Mouse (Mus musculus): ENCODE measurements around the gene 9030025P20Rik.
"Not testable (repeated sequence)": the region's sequence is repeated elsewhere in the genome, so short reads cannot be mapped to it uniquely, and the experiment has no call there.

The 9030025P20Rik gene

DNA sequence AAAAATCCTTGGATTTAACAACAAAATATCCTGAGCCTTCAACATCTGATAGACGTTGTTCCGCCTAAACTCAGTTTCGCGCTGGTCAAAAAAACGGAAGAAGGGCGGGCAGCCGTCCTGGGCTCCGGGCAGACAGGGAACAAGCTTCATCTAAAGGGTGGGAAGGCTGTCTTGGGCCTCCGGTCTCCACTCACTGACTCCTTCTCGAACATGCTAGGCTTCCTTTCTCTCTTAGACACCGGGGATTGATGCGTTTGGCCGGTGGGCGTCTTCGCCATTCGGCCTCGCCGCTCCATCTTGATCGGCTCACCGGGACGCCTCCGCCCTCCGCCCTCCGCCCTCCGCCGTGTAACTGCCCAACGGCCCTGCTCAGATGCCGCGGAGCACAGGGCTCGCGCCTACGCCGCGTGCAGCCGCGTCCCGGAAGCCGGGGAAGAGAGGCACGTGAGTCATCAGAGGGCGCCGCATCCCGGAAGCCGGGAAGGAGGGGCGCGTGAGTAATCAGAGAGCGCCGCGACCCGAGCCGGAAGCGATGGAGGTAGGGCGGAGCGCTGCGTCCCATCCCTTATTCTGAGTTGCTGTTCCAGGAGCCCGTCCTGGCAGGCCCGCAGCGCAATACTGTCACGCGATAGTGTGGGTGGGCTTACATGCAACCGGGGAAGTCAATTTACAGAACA lies at the start of gene 9030025P20Rik, which contains the start of gene Gm3417:
Gene 9030025P20Rik (plus strand): TSS at position 107 of the 677 bp plus-strand sequence.
Gene Gm3417 (minus strand): TSS at position 429 of the 677 bp plus-strand sequence.
- DNase-seq, result not testable (repeated sequence)

DNA sequence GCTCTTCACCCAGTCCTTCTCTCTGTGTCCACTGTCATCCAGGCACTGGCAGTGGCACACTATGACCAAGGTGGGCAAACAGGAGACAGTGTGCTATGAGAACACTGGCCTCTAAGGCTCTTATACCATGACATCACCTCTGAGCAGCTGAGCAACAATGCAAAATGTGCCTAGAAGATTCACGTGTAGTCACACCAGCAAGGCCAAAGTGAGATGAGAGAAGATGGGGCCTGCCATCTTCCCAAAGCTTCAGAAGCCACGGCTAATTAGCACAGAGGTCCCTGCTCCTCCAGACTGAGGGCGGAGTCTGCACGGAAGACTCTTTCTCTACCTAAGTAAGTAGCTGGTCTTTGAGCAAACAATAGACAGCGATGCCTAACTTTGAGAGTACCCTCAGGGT lies 49.6 kb upstream of the 9030025P20Rik start:
- no peak for DNase-seq

DNA sequence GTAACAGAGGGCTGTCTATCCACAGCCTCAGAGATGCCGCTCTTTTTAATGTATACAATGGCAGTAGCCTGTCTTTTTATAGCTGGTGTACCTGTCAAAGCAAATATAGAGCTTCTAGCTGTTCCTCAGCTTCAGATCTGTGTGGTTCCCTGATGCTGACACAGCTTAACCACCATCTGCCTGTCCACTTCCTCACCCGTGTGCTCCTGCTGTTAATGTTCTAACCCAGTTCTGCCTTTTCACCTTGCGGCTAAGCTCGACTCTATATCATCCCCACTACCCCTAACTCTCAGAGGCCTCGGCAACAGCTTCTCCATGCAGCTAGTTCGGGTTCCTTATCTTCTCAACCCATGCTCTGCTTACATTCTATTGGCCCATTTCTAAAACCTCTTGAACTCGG lies 47.6 kb upstream of the 9030025P20Rik start:
- no peak for DNase-seq

DNA sequence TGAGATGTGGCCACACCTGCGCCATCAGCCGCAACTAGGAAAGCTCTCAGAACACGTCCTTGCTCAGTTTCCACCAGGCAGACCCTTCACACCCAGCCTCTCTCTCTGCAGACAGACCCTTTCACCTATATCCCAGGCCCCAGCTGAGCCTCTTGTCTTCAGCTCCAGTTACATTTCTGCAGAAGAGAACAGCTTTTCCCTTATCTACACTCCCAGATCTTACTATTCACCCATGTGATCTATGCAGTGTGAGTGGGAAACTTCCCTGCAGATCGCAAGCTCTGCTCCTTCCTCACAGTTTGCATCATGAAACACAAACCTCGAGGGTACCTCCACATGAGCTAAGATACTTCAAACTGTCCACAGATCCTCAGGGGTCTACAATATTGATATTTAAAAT lies 46.8 kb upstream of the 9030025P20Rik start:
- DNase-seq, result no peak

DNA sequence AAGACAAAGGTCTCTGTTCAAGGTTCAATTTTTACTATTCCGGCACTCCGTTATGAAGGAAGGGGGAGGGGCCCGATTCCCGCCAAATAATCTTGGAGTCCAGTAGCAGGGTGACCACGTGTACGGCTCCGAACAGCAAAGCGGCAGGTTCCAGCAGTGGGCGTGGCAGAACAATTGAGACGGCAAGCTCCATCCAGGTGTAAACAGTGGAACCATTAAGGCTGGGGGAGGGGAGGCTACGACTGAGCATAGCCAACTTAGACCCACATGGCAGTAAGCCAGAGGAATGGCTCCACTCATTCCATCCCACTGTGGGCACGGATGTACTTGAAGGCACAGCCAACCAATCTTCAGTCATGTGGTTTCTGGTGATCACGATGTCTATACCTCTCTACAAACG lies 43.0 kb upstream of the 9030025P20Rik start:
- DNase-seq, result not testable (repeated sequence)

DNA sequence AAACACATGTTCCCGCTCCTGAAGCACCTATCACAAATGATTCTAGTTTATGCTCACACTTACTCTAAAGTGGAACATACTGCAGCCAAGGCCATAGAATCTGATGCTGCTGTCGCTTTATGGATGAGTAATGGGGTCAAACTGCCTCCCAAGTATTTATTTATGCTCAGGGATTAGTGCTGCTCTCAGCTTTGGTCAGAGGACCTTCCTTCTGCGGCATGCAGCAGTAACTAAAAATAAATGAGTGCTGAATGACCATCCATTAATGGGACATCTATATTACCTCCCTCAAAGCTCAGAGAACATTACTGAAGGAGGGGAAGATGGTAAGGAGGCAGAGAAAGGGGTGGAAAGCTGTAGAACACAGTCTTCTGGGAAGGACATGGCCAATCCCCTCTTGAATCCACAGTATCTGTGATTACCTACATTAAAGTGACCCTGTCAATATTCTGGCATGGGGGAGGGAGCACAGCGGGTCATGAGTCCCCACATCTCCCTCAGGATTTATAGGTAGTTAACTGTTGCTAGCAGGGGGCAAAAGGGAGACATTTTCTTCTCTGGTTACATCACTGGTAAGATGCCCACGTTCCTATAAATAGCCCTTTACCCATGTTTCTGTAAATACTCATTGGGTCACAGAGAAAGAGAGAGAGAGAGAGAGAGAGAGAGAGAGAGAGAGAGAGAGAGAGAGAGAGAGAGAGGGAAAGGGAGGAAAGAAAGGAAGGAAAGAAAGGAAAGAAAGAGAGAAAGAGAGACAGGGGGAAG lies 42.2 kb upstream of the 9030025P20Rik start:
- DNase-seq, result no peak

DNA sequence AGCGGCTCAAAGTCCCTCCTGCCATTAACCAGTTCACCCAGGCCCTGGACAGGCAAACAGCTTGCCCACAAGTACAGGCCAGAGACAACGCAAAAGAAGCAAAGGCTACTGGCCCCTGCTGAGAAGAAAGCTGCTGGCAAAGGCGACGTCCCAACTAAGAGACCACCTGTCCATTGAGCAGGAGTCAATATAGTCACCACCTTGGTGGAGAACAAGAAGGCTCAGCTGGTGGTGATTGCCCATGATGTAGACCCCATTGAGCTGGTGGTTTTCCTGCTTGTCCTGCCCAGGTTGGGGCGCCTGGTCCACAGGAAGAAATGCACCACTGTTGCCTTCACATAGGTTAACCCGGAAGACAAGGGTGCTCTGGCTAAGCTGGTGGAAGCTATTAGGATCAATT lies 36.1 kb upstream of the 9030025P20Rik start:
- not testable (repeated sequence) for DNase-seq

DNA sequence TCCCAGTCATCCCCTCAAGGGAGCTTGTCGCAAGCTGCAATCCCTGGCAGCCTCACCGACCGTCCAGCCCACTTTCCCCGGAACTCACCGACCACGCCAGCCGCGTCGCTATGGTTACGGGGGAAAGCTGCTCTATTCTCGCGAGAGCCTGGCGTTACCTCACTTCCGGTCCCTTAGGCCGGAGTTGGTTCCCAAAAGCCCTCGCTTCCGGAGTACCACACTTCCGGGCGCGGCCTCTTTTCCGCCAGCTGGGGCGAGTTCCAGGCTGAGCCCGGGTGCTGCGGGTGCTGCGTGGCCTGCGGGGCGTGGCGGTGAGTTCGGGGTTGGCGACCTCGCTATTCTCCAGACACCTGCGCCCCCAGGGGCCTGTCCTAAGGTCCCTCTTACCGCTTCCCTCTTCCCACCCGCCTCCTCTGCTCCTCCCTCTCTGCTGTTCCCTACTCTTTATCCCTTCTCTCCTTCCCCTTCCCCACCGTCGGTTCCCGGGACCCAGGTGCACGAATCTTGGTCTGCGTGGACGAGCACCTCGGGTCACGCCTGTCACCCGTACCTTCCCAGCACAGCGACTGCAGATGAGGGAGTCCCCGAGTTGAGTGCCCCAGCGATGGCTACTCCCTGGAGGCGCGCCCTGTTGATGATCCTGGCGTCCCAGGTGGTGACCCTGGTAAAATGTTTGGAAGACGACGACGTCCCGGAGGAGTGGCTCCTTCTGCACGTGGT lies 35.1 kb upstream of the 9030025P20Rik start, which contains the start of the genes Wdr27 and 1600012H06Rik:
Gene Wdr27 (minus strand): TSS at position 150 of the 720 bp plus-strand sequence.
Gene 1600012H06Rik (plus strand): TSS at position 176 of the 720 bp plus-strand sequence.
- DNase-seq, result peak; percentile 98

DNA sequence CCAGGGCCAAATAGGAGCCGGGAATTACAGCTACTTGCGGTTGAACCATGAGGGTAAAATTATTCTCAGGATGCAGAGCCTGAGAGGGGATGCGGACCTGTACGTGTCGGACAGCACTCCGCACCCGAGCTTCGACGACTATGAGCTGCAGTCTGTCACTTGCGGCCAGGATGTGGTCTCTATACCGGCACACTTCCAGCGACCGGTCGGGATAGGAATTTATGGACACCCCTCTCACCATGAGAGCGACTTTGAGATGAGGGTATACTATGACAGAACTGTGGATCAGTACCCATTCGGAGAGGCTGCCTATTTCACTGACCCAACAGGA lies 34.6 kb upstream of the 9030025P20Rik start:
- DNase-seq, result no peak

DNA sequence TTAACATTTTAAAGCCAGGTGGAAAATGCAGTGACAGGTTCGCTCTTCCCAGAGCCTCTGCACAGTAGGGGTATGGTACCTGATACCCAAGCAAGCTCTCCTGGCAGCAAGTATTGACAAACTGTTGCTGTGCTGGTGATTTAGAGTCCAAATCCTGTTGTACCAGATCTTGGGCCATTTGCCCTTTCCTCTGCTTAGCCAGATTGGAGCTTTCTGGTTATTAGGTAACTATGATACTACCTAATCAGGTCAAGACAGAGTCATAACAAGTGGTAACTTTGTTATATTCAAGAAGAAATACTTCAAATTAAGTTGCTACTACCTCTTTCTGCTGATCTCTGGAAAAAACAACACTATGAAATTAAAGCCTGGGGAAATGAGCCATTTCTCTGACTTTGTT lies 33.7 kb upstream of the 9030025P20Rik start:
- DNase-seq, result no peak

DNA sequence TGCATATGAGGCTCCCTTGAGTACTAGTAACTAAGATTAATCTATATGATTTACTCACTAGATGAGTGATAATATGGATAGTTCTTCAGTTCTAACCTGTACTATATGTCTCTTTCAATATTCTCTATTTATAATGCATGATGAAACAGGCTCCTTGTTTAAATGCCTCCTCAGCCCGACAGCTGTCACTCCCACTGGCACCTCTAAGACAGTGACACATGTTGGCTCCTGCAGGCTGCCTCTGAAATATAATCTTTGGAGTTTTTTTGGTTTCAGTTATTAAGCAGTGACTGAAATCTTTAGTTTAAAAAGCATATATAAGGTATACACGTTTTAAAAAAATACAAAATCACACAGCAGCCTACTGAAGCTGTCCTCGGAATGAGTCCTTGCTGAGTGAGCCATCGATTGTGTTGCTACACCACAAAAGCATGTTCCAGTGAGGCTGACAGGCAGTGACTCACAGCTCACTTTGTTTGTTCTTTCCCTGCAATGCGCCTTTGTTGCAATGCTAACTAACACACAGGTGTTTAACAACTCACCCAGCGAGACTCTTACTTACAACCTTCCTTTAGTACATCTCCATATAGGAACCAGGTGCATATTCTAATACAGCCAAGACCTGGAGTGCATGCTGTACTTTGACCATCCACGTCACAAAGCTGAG lies 29.0 kb upstream of the 9030025P20Rik start:
- DNase-seq, result no peak

DNA sequence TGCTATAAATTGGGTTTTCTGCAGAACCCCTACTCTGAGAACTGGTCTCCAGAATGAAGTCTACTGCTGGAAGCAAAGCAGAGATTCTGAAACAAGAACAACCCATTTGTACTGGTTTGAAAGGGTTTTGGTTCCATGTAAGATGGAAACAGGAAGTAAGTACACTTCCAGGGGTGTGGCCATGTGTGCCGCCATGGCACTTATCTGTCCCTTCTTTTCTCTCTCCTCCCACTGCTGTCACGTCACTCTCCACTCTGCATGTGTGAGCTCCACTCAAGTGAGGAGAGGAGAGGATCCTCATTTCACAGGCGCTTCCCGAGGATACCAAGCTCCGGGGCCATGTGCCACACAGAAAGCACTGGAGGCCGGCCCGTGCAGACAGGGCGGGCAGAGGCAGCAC lies 24.8 kb upstream of the 9030025P20Rik start:
- no peak for DNase-seq

DNA sequence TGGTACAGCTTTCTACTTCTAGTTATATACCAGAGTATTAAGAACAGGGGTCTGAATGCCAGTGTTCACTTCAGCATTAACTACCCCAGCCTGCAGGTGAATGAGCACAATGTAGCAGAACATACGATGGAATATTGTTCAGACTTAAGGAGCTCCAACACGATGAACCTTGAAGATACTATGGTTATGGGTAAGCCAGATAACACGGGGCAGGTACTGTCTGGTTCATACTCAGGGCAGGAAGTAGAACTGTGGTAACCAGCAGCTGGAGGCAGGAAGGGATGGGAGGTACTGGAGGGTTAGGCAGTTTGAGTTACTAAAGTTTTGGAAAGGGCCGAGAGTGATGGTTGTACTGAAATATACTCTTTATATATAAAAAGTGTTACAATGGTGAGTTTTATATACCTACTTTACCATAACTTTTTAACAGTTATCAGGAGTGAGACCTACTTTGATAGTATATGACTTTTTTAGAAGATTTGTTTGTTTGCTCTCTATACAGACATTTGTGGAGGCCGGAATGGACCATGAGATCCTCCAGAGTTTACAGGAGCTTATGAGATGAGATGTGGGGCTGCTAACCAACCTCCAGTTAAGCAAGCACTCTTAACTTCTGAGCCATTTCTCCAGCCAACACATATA lies 19.5 kb upstream of the 9030025P20Rik start:
- no peak for DNase-seq

DNA sequence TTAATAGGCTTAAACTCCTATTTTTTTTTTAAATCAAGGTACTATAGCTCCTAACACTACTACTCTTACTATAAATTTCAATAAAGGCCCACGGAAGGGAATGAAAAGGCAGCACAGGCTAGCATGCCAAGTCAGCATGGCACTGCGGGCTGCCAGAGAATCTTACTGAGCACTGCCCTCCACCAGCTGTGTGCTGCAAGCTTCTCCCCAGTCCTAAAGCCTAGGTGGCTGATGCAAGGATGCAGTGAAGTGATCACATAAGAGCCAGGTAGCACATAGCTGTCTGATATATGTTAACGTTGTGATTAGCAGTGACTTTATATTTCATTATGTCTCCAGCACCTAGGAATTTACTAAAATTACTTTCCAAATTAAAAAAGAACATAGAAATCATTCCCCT lies 18.3 kb upstream of the 9030025P20Rik start:
- DNase-seq, result no peak

DNA sequence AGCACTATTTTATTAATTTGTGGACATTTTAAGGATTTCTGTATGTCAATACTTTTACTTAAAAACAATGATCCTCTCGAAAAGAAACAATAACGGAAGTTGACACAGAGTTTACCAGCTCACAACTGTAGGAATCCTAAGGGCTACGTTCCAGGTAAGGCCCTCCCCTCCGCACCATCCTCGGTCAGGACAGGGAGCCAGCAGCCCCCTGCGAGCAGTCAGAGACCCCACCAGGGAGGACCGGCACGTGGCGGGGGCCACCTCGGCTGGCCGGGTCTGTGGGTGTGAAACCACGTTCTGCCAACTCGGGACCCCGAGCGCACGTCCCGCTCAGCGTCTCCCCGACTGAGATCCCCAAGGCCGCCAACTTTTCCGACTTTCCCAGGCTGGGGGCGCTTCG lies 17.7 kb upstream of the 9030025P20Rik start:
- DNase-seq, result no peak

DNA sequence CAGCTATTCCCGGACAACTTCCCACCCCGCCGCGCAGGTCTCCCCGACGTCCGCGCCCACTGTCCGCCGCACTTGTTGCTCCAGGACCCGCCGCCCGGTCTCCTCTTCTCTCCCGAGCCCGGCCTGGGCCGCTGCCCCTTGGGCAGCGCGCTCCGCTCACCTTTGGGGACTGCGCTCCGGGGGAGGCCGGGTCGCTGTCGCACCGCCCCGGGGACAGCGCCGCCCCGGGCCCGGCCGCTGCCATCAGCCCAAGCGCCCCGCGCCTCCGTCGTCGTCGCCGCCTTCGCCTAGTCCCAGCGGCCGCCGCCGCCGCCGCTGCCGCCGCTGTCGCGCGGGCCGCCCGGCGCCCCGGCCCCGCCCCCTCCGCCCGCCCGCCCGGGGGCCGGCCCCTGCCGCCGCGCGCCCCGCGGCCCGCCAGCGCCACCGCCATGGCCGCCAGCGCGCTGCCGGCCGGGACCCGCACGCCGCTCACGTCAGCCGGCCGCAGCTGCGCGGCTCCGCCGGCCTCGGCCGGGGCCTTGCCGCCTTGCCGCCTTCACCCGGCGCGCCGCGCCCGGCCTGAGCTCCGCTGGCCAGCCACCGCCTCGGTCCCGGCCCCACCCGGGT lies 17.2 kb upstream of the 9030025P20Rik start, which contains the start of gene Phf10:
Gene Phf10 (minus strand): TSS at position 323 of the 606 bp plus-strand sequence.
- not testable (repeated sequence) for DNase-seq

DNA sequence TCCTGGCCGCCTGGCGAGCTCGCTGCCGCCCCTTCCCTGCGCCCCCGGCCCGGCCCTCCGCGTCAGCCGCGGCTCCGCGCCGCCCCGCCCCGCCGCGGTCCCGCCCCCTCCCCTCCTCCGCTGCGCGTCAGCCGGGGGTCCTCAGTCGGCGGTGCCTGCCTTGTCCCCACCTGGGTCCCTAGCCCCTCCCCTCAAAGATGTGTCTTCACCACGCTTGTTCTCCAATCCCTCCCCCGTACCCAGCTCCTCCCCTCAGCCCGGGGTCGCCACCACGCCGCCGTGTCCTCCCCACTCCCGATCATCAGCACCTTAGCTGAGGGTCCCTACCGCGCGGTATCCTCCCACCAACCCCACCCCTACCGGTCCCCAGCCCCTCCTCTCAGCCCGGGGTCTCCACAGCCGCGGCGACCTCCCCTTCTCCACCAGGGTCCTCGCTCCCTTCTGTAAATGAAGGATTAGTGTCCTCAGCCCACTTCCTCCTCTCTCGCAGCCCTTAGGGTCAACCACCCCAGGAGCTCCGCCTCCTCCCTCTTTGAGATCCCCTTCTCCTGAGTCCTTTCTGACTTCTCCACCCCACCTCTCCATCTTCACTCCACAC lies 16.6 kb upstream of the 9030025P20Rik start:
- DNase-seq, result not testable (repeated sequence)

DNA sequence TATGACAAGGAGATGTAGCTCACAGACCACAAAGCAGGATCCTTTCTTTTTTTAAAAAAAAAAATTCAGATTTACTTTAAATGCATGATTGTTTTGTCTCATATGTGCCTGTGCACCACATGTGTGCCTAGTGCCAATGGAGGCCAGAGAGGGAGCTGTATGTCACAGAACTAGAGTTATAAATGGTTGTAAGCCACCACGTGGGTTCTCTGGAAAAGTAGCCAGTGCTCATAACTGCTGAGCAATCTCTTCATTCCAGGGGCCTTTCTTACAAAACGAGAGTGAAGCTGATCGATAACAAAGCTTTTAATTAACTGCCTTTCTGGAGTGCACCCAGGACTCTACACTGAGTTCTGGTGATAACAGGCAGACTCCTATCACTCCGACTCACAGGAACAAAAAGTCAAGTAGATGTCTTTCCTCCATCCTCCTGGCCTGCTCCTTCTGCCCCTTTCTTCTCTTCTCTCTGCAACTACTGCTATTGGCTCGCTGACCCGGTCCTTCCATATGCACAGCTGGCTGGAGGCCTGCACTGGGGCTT lies 9.8 kb upstream of the 9030025P20Rik start:
- DNase-seq, result not testable (repeated sequence)

DNA sequence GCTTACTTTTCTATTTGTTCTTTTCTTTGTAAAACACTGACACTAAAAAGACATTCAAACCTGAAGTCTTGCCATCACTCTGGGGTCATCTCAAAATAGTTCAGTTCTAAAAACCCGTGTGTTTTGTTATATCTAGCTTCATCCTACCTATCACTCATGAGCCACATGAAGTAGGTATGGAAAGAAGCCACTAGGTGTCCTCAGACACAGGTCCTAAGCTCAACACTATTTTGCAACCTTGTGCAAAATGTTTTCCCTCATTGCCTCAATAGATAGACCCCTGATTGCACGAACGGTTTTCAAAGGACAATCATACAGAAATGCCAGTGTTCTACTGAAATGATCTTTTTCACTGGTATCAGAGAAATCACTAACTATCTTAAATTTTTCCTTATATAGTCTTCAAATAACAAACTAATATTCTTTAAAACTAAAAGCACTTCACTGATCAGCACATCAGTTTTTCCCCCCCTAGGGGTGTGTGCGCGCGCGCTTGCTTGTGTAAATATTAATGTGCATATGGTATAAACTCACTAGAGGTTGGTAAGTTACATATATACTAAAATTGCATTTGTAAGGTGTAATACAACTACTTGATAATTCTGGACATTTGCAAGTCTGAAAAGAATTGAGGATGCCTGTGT lies 428 bp upstream of the 9030025P20Rik start:
- not testable (repeated sequence) for DNase-seq

DNA sequence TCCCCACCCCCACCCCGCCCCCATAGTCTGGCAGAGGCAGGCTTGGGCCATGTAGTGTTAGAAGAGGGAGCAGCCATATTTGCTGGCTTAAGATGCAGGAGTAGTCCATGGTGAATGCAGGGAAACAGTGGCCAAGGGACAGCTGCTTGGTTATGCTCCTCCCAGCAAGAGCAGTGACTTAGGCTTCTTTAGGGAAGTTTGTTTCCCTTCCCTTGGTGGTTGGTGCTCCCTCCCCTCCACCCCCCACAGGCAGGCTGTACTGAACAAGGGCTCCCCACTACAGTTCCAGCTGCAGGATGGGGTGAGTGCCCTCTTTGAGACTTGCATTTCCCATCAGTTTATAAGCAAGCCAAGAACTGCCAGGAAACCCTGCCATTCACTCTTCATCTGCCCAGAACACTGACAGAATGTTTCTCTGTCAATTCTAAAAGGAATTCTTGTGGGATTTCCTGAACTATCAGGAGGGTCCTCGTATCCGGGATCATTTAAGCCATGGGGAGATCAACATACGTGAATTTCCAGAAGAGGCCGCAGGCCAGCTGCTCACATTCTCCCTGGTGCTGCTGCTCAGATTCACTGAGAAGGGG lies 11.9 kb downstream of the 9030025P20Rik start:
- DNase-seq, result peak; percentile 38

Data from layer of hippocampus, adult 9-11 months (tissue).